Mouse (Mus musculus): ENCODE measurements around the gene Ctsz. TPM values are rescaled to one million over a fixed set of nuclear protein-coding genes. Genes with fewer than 3 reads are reported as not detected.

Ctsz gene
- polyA plus RNA-seq, 1 experiment from 2014 or later: 125 TPM

DNA sequence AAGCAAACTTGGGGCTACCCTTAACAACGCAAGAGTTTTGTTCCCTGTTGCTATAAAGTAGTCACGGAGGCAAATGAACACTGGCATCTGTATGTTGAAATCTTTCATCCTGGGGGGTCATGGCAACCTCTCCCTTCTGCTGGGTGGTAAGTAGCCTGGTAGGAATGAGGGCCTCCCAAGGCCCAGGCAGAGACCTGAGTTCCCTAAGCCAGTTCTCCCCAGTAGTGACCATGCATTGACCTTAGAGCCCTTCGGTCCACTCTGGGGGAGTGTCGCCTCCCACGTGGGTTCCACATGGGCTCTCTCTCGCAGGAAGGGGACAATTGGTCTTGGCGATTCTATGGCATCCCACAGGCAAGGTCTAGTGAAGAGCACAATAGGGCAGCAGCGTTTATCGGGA, 1.1 kb upstream of the Ctsz start:
- Histone ChIP-seq H3K4me1 (ENCODE audit: control insufficient read depth in 2 of 2, insufficient read depth in 2 of 2, low read length in 2 of 2) (peaks cover 20 to 28% of the 10 kb centered on the region in 2 experiments), H3K36me3 (ENCODE audit: control insufficient read depth, insufficient read depth, low read length) (peaks cover 6% of the 10 kb centered on the region; the same call in 1 of the 2 replicates), H3K4me3 (ENCODE audit: control insufficient read depth in 1 of 2, insufficient read depth in 1 of 2, low read depth in 1 of 2, low read length in 2 of 2) (no peak overlapping the region), H3K9ac (ENCODE audit: low read length) (no peak overlapping the region), H3K4me2 (ENCODE audit: low read length) (no peak overlapping the region), H3K9me3 (ENCODE audit: control insufficient read depth, low read length) (no peaks in the 10 kb centered on the region), H3K27me3 (ENCODE audit: control insufficient read depth, insufficient read depth, low read length) (no peaks in the 10 kb centered on the region), H3K27ac (replicated peaks in 1 of 2; ENCODE audit: control insufficient read depth in 1 of 2, insufficient read depth in 1 of 2, low read depth in 2 of 2, low read length in 2 of 2) (no peak overlapping the region)
- WGBS: 87% methylated on average over 9 of the region's 9 CpGs
- ATAC-seq (ENCODE audit: insufficient number of reproducible peaks, insufficient read depth, low FRiP score, low read depth): no peak

DNA sequence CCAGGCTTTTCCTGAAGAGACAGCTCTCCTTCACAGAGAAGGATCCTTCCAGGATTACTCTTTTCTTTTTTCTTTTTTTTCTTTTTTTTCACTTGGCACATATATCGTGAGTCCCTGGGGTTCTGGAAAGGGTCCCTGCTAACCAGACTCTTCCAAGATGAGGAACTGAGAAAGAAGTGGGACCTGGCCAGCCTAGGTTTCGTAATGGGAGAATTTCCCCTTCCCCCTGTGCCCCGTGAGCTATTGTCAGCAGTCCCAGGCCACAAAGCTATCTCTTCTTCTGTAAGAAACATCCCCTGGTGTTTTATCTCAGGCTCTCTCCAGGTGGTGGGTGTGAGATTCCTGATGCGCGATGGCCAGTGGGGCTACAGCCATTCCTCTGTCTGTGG, 605 bp upstream of the Ctsz start:
- H3K4me3 ChIP-seq (ENCODE audit: control insufficient read depth in 1 of 2, insufficient read depth in 1 of 2, low read depth in 1 of 2, low read length in 2 of 2): peak overlapping the region in 1 of 2 experiments; percentile 67; a peak in 1 of 4 replicates
- peaks cover 20 to 28% of the 10 kb centered on the region in 2 experiments for H3K4me1 ChIP-seq (ENCODE audit: control insufficient read depth in 2 of 2, insufficient read depth in 2 of 2, low read length in 2 of 2)
- H3K9ac ChIP-seq (ENCODE audit: low read length): 0 out of 2 replicates have a peak overlapping the region, but pooled peaks have one; percentile 77
- ATAC-seq (ENCODE audit: insufficient number of reproducible peaks, insufficient read depth, low FRiP score, low read depth): no peak
- H3K9me3 ChIP-seq (ENCODE audit: control insufficient read depth, low read length): no peaks in the 10 kb centered on the region
- H3K27ac ChIP-seq (replicated peaks in 1 of 2; ENCODE audit: control insufficient read depth in 1 of 2, insufficient read depth in 1 of 2, low read depth in 2 of 2, low read length in 2 of 2): no peak overlapping the region; a peak in 1 of 4 replicates
- WGBS: 28% methylated on average over 5 of the region's 5 CpGs
- peak overlapping the region; percentile 91 for H3K4me2 ChIP-seq (ENCODE audit: low read length)
- H3K27me3 ChIP-seq (ENCODE audit: control insufficient read depth, insufficient read depth, low read length): no peaks in the 10 kb centered on the region
- peaks cover 8% of the 10 kb centered on the region; the same call in 1 of the 2 replicates for H3K36me3 ChIP-seq (ENCODE audit: control insufficient read depth, insufficient read depth, low read length)

DNA sequence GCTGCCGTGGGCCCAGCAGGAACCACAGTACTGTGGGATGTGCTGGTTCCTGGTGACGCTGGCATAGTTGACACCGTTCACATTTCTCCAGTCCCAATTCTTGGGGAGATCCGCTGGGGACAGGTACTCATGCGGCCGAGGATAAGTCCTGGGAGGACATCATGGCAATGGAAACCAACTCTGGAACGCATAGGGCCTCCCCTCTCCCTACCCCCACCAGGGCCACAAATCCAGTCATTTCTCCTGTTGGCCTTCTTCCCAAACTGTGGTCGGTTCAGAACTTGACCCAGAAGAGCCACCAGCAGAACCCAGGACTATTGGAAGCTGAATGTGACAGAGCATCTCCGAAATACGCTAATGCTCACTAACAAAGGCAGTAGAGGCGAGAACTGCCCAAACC, 658 bp downstream of the Ctsz start:
- Histone ChIP-seq H3K27ac (replicated peaks in 1 of 2; ENCODE audit: control insufficient read depth in 1 of 2, insufficient read depth in 1 of 2, low read depth in 2 of 2, low read length in 2 of 2) (no peak overlapping the region), H3K9ac (ENCODE audit: low read length) (peak overlapping the region; percentile 77), H3K36me3 (ENCODE audit: control insufficient read depth, insufficient read depth, low read length) (peaks cover 13% of the 10 kb centered on the region; the same call in 1 of the 2 replicates), H3K9me3 (ENCODE audit: control insufficient read depth, low read length) (no peaks in the 10 kb centered on the region), H3K27me3 (ENCODE audit: control insufficient read depth, insufficient read depth, low read length) (no peaks in the 10 kb centered on the region), H3K4me2 (ENCODE audit: low read length) (peak overlapping the region; percentile 91), H3K4me1 (ENCODE audit: control insufficient read depth in 2 of 2, insufficient read depth in 2 of 2, low read length in 2 of 2) (peaks cover 17 to 26% of the 10 kb centered on the region in 2 experiments), H3K4me3 (ENCODE audit: control insufficient read depth in 1 of 2, insufficient read depth in 1 of 2, low read depth in 1 of 2, low read length in 2 of 2) (peak overlapping the region; percentile 67 to 80)
- WGBS: 68% methylated on average over 11 of the region's 11 CpGs
- no peak for ATAC-seq (ENCODE audit: insufficient number of reproducible peaks, insufficient read depth, low FRiP score, low read depth)

DNA sequence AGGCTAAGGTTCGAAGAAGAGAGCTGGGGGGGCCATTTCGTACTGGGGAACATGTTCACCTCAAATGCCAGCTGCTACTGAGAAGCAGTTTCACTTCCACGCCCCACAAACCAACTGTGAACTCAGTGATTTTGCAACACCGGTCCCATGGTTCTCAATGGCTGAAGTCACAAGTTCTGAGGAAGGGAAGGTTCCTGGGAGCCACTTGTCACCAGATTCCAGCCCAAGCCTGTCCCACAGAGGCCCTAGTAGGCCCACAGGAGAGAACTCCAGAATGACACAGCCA, 1.2 kb downstream of the Ctsz start:
- peaks cover 18% of the 10 kb centered on the region for H3K36me3 ChIP-seq (ENCODE audit: control insufficient read depth, insufficient read depth, low read length)
- no peak overlapping the region for H3K27ac ChIP-seq (replicated peaks in 1 of 2; ENCODE audit: control insufficient read depth in 1 of 2, insufficient read depth in 1 of 2, low read depth in 2 of 2, low read length in 2 of 2)
- H3K9me3 ChIP-seq (ENCODE audit: control insufficient read depth, low read length): no peaks in the 10 kb centered on the region
- WGBS: 98% methylated on average over 4 of the region's 4 CpGs
- no peak for ATAC-seq (ENCODE audit: insufficient number of reproducible peaks, insufficient read depth, low FRiP score, low read depth)
- no peak overlapping the region for H3K4me3 ChIP-seq (ENCODE audit: control insufficient read depth in 1 of 2, insufficient read depth in 1 of 2, low read depth in 1 of 2, low read length in 2 of 2)
- peaks cover 14 to 21% of the 10 kb centered on the region in 2 experiments for H3K4me1 ChIP-seq (ENCODE audit: control insufficient read depth in 2 of 2, insufficient read depth in 2 of 2, low read length in 2 of 2)
- no peaks in the 10 kb centered on the region for H3K27me3 ChIP-seq (ENCODE audit: control insufficient read depth, insufficient read depth, low read length)
- H3K4me2 ChIP-seq (ENCODE audit: low read length): peak overlapping the region; percentile 91
- no peak overlapping the region for H3K9ac ChIP-seq (ENCODE audit: low read length)

DNA sequence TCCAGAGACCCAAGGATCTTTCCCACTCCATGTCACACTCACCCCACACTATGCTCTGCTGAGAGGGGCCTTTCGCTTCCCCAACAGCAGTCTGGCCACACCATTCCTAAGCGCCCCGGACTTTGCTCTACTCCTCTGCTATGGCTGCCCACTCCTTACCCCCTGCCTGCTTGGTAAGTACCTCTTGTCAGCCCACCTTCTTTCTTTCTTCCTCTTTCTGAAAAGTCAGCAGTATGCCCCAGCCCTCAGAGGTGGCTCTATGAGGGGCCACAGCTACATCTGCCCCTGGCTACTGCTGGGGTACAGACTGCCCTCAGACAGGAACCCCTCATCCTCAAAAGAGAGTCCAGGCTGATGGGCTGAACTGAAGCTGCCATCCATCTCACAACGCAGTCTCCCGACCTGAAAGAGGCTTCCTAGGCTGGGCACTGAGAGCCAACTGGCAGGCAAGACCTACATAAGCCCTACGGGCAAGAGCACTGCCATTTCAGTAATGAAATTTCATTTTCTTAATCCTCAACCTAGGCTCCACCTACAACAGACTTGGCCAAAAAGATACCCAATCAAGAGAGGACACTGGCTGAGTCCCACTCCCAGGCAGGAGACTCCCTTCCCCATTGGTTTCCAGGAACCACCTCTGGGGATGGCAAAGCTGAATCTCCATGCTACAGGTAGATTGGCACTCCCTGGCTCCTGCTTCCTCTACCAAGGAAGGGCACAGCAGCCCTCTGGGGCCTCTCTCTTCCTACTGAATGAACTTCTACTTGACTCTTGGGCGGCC, 1.7 kb downstream of the Ctsz start:
- WGBS: 95% methylated on average over 7 of the region's 7 CpGs
- no peak overlapping the region for H3K9ac ChIP-seq (ENCODE audit: low read length)
- no peak overlapping the region for H3K4me3 ChIP-seq (ENCODE audit: control insufficient read depth in 1 of 2, insufficient read depth in 1 of 2, low read depth in 1 of 2, low read length in 2 of 2)
- H3K9me3 ChIP-seq (ENCODE audit: control insufficient read depth, low read length): no peaks in the 10 kb centered on the region
- H3K4me2 ChIP-seq (ENCODE audit: low read length): 0 out of 2 replicates have a peak overlapping the region, but pooled peaks have one; percentile 12
- H3K27me3 ChIP-seq (ENCODE audit: control insufficient read depth, insufficient read depth, low read length): no peaks in the 10 kb centered on the region
- H3K36me3 ChIP-seq (ENCODE audit: control insufficient read depth, insufficient read depth, low read length): peaks cover 23% of the 10 kb centered on the region
- no peak for ATAC-seq (ENCODE audit: insufficient number of reproducible peaks, insufficient read depth, low FRiP score, low read depth)
- peaks cover 10 to 17% of the 10 kb centered on the region in 2 experiments for H3K4me1 ChIP-seq (ENCODE audit: control insufficient read depth in 2 of 2, insufficient read depth in 2 of 2, low read length in 2 of 2)
- no peak overlapping the region for H3K27ac ChIP-seq (replicated peaks in 1 of 2; ENCODE audit: control insufficient read depth in 1 of 2, insufficient read depth in 1 of 2, low read depth in 2 of 2, low read length in 2 of 2)

DNA sequence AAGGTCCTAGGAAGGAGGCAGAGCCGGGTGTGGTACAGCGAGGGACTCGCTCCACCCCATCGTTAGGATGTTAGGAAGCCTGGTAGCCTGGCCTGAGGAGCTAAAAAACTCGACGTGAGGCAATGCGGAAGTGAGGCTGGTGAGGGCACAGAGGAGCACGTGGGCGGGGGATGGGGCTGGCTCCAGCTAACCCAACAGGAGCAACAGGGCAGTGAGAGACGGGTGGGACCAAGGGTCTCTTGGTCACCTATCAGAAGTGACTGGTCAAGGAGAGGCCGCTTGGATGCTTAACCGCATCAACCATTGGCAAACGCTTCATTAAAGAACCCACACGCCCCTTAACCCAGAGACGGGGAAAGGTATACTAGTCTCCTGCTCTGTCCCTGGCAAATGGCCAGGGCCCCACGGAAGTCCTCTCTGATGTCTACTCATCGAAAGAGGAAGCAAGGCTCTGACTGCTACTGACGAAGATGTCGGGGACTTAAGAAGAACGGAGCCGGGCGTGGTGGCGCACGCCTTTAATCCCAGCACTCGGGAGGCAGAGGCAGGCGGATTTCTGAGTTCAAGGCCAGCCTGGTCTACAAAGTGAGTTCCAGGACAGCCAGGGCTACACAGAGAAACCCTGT, 2.6 kb downstream of the Ctsz start:
- Histone ChIP-seq H3K27me3 (ENCODE audit: control insufficient read depth, insufficient read depth, low read length) (no peaks in the 10 kb centered on the region), H3K27ac (replicated peaks in 1 of 2; ENCODE audit: control insufficient read depth in 1 of 2, insufficient read depth in 1 of 2, low read depth in 2 of 2, low read length in 2 of 2) (no peak overlapping the region), H3K4me2 (ENCODE audit: low read length) (no peak overlapping the region), H3K4me3 (ENCODE audit: control insufficient read depth in 1 of 2, insufficient read depth in 1 of 2, low read depth in 1 of 2, low read length in 2 of 2) (no peak overlapping the region), H3K9ac (ENCODE audit: low read length) (no peak overlapping the region), H3K9me3 (ENCODE audit: control insufficient read depth, low read length) (no peaks in the 10 kb centered on the region), H3K36me3 (ENCODE audit: control insufficient read depth, insufficient read depth, low read length) (peaks cover 29% of the 10 kb centered on the region), H3K4me1 (ENCODE audit: control insufficient read depth in 2 of 2, insufficient read depth in 2 of 2, low read length in 2 of 2) (peaks cover 10 to 17% of the 10 kb centered on the region in 2 experiments)
- no peak for ATAC-seq (ENCODE audit: insufficient number of reproducible peaks, insufficient read depth, low FRiP score, low read depth)
- 88% methylated on average over 26 of the region's 26 CpGs for WGBS

DNA sequence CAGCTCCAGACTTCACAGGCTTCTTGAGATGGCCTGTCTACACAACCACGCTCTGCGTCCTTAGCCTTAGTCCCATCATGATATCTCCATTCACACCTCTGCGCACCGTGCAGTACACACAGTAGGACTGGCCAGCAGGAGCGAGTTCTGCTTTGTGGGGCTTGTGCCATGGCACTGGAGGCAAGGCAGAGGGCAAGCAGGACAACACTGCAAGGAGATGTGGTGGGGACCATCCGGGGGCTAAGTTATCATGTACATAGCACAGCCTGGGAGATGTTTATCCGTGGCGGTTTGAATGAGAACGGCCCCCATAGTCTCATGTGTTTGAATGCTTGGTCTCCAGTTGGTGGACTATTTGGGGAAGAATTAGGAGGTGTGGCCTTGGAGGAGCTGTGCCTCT, 3.9 kb downstream of the Ctsz start:
- whole genome bisulfite sequencing: 97% methylated on average over 9 of the region's 9 CpGs
- no peak overlapping the region for H3K4me3 ChIP-seq (ENCODE audit: control insufficient read depth in 1 of 2, insufficient read depth in 1 of 2, low read depth in 1 of 2, low read length in 2 of 2)

More for the DNA sequence above, 3.9 kb downstream of the Ctsz start:
- no peak for ATAC-seq (ENCODE audit: insufficient number of reproducible peaks, insufficient read depth, low FRiP score, low read depth)
- peaks cover 32% of the 10 kb centered on the region for H3K36me3 ChIP-seq (ENCODE audit: control insufficient read depth, insufficient read depth, low read length)
- peaks cover 10 to 17% of the 10 kb centered on the region in 2 experiments for H3K4me1 ChIP-seq (ENCODE audit: control insufficient read depth in 2 of 2, insufficient read depth in 2 of 2, low read length in 2 of 2)
- no peak overlapping the region for H3K9ac ChIP-seq (ENCODE audit: low read length)
- no peak overlapping the region for H3K27ac ChIP-seq (replicated peaks in 1 of 2; ENCODE audit: control insufficient read depth in 1 of 2, insufficient read depth in 1 of 2, low read depth in 2 of 2, low read length in 2 of 2)
- no peak overlapping the region for H3K4me2 ChIP-seq (ENCODE audit: low read length)
- no peaks in the 10 kb centered on the region for H3K9me3 ChIP-seq (ENCODE audit: control insufficient read depth, low read length)
- H3K27me3 ChIP-seq (ENCODE audit: control insufficient read depth, insufficient read depth, low read length): no peaks in the 10 kb centered on the region
